Mouse (Mus musculus) embryo, embryonic 11 days (tissue): ENCODE data around the gene Etfdh.
"Not testable (repeated sequence)": the region's sequence is repeated elsewhere in the genome, so short reads cannot be mapped to it uniquely, and the experiment has no call there.

Experiments used
- DNase-seq: peaks from one replicate; pipeline ENCODE4 v3.0.0-alpha.2; 2015

The Etfdh gene

GRCm38 (mm10) chr3:79576468-79576816 lies 52.9 kb downstream of the Etfdh start:
- DNase-seq = no peak

GRCm38 (mm10) chr3:79575576-79576467 lies 53.5 kb downstream of the Etfdh start:
- DNase-seq = no peak

- no peak for DNase-seq
These were observed 55.0 kb downstream of the Etfdh start for GRCm38 (mm10) chr3:79574336-79574735.

GRCm38 (mm10) chr3:79573376-79573775 lies 55.9 kb downstream of the Etfdh start:
- not testable (repeated sequence) for DNase-seq

GRCm38 (mm10) chr3:79572399-79572798 lies 56.9 kb downstream of the Etfdh start:
- no peak for DNase-seq

GRCm38 (mm10) chr3:79569351-79569681 lies 60.0 kb downstream of the Etfdh start:
- no peak for DNase-seq

- no peak for DNase-seq
These were observed 60.5 kb downstream of the Etfdh start for GRCm38 (mm10) chr3:79568629-79569350.

- DNase-seq = peak; percentile 96
These were observed 61.5 kb downstream of the Etfdh start, which contains the start of gene Fnip2 for GRCm38 (mm10) chr3:79567703-79568362. TSS of gene Fnip2 (minus strand) at chr3:79567796.

GRCm38 (mm10) chr3:79566716-79567691 lies 62.3 kb downstream of the Etfdh start:
- peak; percentile 17 for DNase-seq

GRCm38 (mm10) chr3:79564875-79565606 lies 64.3 kb downstream of the Etfdh start:
- no peak for DNase-seq

- no peak for DNase-seq
These were observed 65.8 kb downstream of the Etfdh start for GRCm38 (mm10) chr3:79563511-79563910.

- DNase-seq = no peak
These were observed 67.2 kb downstream of the Etfdh start for GRCm38 (mm10) chr3:79561784-79562715.

- no peak for DNase-seq
These were observed 68.7 kb downstream of the Etfdh start for GRCm38 (mm10) chr3:79560555-79560954.

- DNase-seq = no peak
These were observed 69.6 kb downstream of the Etfdh start for GRCm38 (mm10) chr3:79559773-79560045.

- no peak for DNase-seq
These were observed 70.1 kb downstream of the Etfdh start for GRCm38 (mm10) chr3:79559021-79559772.

- no peak for DNase-seq
These were observed 74.2 kb downstream of the Etfdh start for GRCm38 (mm10) chr3:79555061-79555460.
